Mouse (Mus musculus): ENCODE results near the gene Fbxl21. TPM values are rescaled to one million over a fixed set of nuclear protein-coding genes. Genes with fewer than 3 reads are reported as not detected.

The Fbxl21 gene
- polyA plus RNA-seq, 2 experiments, result 0.28 to 1.0 TPM

- H3K4me3 ChIP-seq (ENCODE audit: insufficient read depth in 1 of 2, low read depth in 2 of 2, low read length in 2 of 2), result no peak overlapping the region
- H3K9me3 ChIP-seq (ENCODE audit: control insufficient read depth, low read length), result no peaks in the 10 kb centered on the region
- TF ChIP-seq EP300 (IDR thresholded peaks at IDR 0.05; ENCODE audit: low read depth) (no peak), CTCF (IDR thresholded peaks at IDR 0.05; ENCODE audit: low read depth) (no peak)
- H3K27me3 ChIP-seq (ENCODE audit: control insufficient read depth, insufficient read depth, low read length), result no peaks in the 10 kb centered on the region
- ATAC-seq (ENCODE audit: insufficient read depth) (no peak), DNase-seq (ENCODE audit: low read depth in 3 of 3, low spot score in 3 of 3) (no peak)
- H3K9ac ChIP-seq (replicated peaks), result no peak overlapping the region
- WGBS (ENCODE audit: insufficient replicate concordance), result 13% methylated on average over 4 of the region's 4 CpGs
- no peak overlapping the region for H3K4me2 ChIP-seq (ENCODE audit: low read depth)
- H3K27ac ChIP-seq, result no peak overlapping the region
- no peaks in the 10 kb centered on the region for H3K36me3 ChIP-seq (replicated peaks; ENCODE audit: control insufficient read depth, insufficient read depth, low read depth)
- H3K4me1 ChIP-seq (replicated peaks; ENCODE audit: control insufficient read depth in 2 of 2, insufficient read depth in 2 of 2, low read length in 1 of 2), result peaks cover 0 to 8% of the 10 kb centered on the region in 2 experiments; a peak in 1 of 4 replicates
Measured at GRCm38 (mm10) chr13:56549364-56549763, 27.1 kb downstream of the Fbxl21 start.

- DNase-seq (ENCODE audit: low read depth in 3 of 3, low spot score in 3 of 3), result no peak
- H3K36me3 ChIP-seq (replicated peaks; ENCODE audit: control insufficient read depth, insufficient read depth, low read depth), result no peaks in the 10 kb centered on the region
- no peak overlapping the region for H3K4me3 ChIP-seq (ENCODE audit: insufficient read depth in 1 of 2, low read depth in 2 of 2, low read length in 2 of 2)
- H3K9me3 ChIP-seq (ENCODE audit: control insufficient read depth, low read length), result no peaks in the 10 kb centered on the region
- 5% methylated on average over 1 of the region's 1 CpGs for WGBS (ENCODE audit: insufficient replicate concordance)
- H3K9ac ChIP-seq (replicated peaks), result no peak overlapping the region
- no peak overlapping the region for H3K4me2 ChIP-seq (ENCODE audit: low read depth)
- TF ChIP-seq CTCF (IDR thresholded peaks at IDR 0.05; ENCODE audit: low read depth) (no peak), EP300 (IDR thresholded peaks at IDR 0.05; ENCODE audit: low read depth) (no peak)
- H3K4me1 ChIP-seq (replicated peaks; ENCODE audit: control insufficient read depth in 2 of 2, insufficient read depth in 2 of 2, low read length in 1 of 2), result peaks cover 0 to 8% of the 10 kb centered on the region in 2 experiments; a peak in 1 of 4 replicates
- H3K27ac ChIP-seq, result no peak overlapping the region
- no peaks in the 10 kb centered on the region for H3K27me3 ChIP-seq (ENCODE audit: control insufficient read depth, insufficient read depth, low read length)
- ATAC-seq (ENCODE audit: insufficient read depth), result no peak
Measured at GRCm38 (mm10) chr13:56550574-56550973, 28.3 kb downstream of the Fbxl21 start.

- TF ChIP-seq CTCF (IDR thresholded peaks at IDR 0.05; ENCODE audit: low read depth) (no peak), EP300 (IDR thresholded peaks at IDR 0.05; ENCODE audit: low read depth) (no peak)
- 25% methylated on average over 6 of the region's 6 CpGs for WGBS (ENCODE audit: insufficient replicate concordance)
- Histone ChIP-seq H3K9ac (replicated peaks) (no peak overlapping the region), H3K9me3 (ENCODE audit: control insufficient read depth, low read length) (no peaks in the 10 kb centered on the region), H3K4me3 (ENCODE audit: insufficient read depth in 1 of 2, low read depth in 2 of 2, low read length in 2 of 2) (no peak overlapping the region), H3K27ac (no peak overlapping the region), H3K4me2 (ENCODE audit: low read depth) (no peak overlapping the region), H3K4me1 (replicated peaks; ENCODE audit: control insufficient read depth in 2 of 2, insufficient read depth in 2 of 2, low read length in 1 of 2) (peaks cover 0 to 8% of the 10 kb centered on the region in 2 experiments; a peak in 1 of 4 replicates), H3K36me3 (replicated peaks; ENCODE audit: control insufficient read depth, insufficient read depth, low read depth) (no peaks in the 10 kb centered on the region), H3K27me3 (ENCODE audit: control insufficient read depth, insufficient read depth, low read length) (no peaks in the 10 kb centered on the region)
- no peak for ATAC-seq (ENCODE audit: insufficient read depth)
- no peak for DNase-seq (ENCODE audit: low read depth in 3 of 3, low spot score in 3 of 3)
Measured at GRCm38 (mm10) chr13:56551661-56552060, 29.4 kb downstream of the Fbxl21 start.

- Histone ChIP-seq H3K4me2 (ENCODE audit: low read depth) (no peak overlapping the region), H3K9ac (replicated peaks) (no peak overlapping the region), H3K27me3 (ENCODE audit: control insufficient read depth, insufficient read depth, low read length) (no peaks in the 10 kb centered on the region), H3K27ac (no peak overlapping the region), H3K4me3 (ENCODE audit: insufficient read depth in 1 of 2, low read depth in 2 of 2, low read length in 2 of 2) (no peak overlapping the region), H3K4me1 (replicated peaks; ENCODE audit: control insufficient read depth in 2 of 2, insufficient read depth in 2 of 2, low read length in 1 of 2) (peaks cover 0 to 11% of the 10 kb centered on the region in 2 experiments; a peak in 2 of 4 replicates), H3K9me3 (ENCODE audit: control insufficient read depth, low read length) (no peaks in the 10 kb centered on the region), H3K36me3 (replicated peaks; ENCODE audit: control insufficient read depth, insufficient read depth, low read depth) (no peaks in the 10 kb centered on the region)
- DNase-seq (ENCODE audit: low read depth in 3 of 3, low spot score in 3 of 3) (no peak), ATAC-seq (ENCODE audit: insufficient read depth) (no peak)
- 31% methylated on average over 2 of the region's 2 CpGs for WGBS (ENCODE audit: insufficient replicate concordance)
- TF ChIP-seq EP300 (IDR thresholded peaks at IDR 0.05; ENCODE audit: low read depth), result no peak
Measured at GRCm38 (mm10) chr13:56553923-56554322, 31.7 kb downstream of the Fbxl21 start.

- no peaks in the 10 kb centered on the region for H3K27me3 ChIP-seq (ENCODE audit: control insufficient read depth, insufficient read depth, low read length)
- H3K4me1 ChIP-seq (replicated peaks; ENCODE audit: control insufficient read depth in 2 of 2, insufficient read depth in 2 of 2, low read length in 1 of 2), result peaks cover 0 to 7% of the 10 kb centered on the region in 2 experiments; a peak in 2 of 4 replicates
- 12% methylated on average over 2 of the region's 2 CpGs for WGBS (ENCODE audit: insufficient replicate concordance)
- H3K4me3 ChIP-seq (ENCODE audit: insufficient read depth in 1 of 2, low read depth in 2 of 2, low read length in 2 of 2), result no peak overlapping the region
- H3K4me2 ChIP-seq (ENCODE audit: low read depth), result no peak overlapping the region
- DNase-seq (ENCODE audit: low read depth in 3 of 3, low spot score in 3 of 3) (peak in 1 of 3 experiments; percentile 18), ATAC-seq (ENCODE audit: insufficient read depth) (no peak)
- H3K9me3 ChIP-seq (ENCODE audit: control insufficient read depth, low read length), result no peaks in the 10 kb centered on the region
- H3K9ac ChIP-seq (replicated peaks), result no peak overlapping the region
- no peaks in the 10 kb centered on the region for H3K36me3 ChIP-seq (replicated peaks; ENCODE audit: control insufficient read depth, insufficient read depth, low read depth)
- TF ChIP-seq EP300 (IDR thresholded peaks at IDR 0.05; ENCODE audit: low read depth) (no peak), CTCF (IDR thresholded peaks at IDR 0.05; ENCODE audit: low read depth) (peak; percentile 40; the same call in 1 of the 2 replicates)
- H3K27ac ChIP-seq, result no peak overlapping the region
Measured at GRCm38 (mm10) chr13:56554409-56554808, 32.1 kb downstream of the Fbxl21 start.

Measured in liver, embryonic 14.5 days (tissue).